Mouse (Mus musculus): ENCODE results near the gene Trem3. TPM values are rescaled to one million over a fixed set of nuclear protein-coding genes. Genes with fewer than 3 reads are reported as not detected.

Trem3 gene
- polyA plus RNA-seq, 1 experiment from 2014 or later: not detected

- no peak overlapping the region for H3K4me2 ChIP-seq (ENCODE audit: low read depth, severe bottlenecking)
- H3K27ac ChIP-seq (replicated peaks; ENCODE audit: low read depth, low read length): no peak overlapping the region
- DNase-seq (ENCODE audit: low spot score): peak; percentile 40
- no peak overlapping the region for H3K9ac ChIP-seq (ENCODE audit: low read length)
- ATAC-seq (ENCODE audit: insufficient number of reproducible peaks, low FRiP score, low TSS enrichment, low read depth): peak; percentile 72
- H3K27me3 ChIP-seq (ENCODE audit: control insufficient read depth, insufficient read depth, low read length): no peaks in the 10 kb centered on the region
- H3K4me3 ChIP-seq (ENCODE audit: low read depth, low read length): no peak overlapping the region
- no peaks in the 10 kb centered on the region for H3K9me3 ChIP-seq (ENCODE audit: control insufficient read depth, low read length)
- WGBS: 35% methylated on average over 4 of the region's 4 CpGs
- H3K36me3 ChIP-seq (ENCODE audit: control insufficient read depth, insufficient read depth, low read length): no peaks in the 10 kb centered on the region
- H3K4me1 ChIP-seq (ENCODE audit: control insufficient read depth, insufficient read depth, low read length): no peaks in the 10 kb centered on the region
These were observed 11.7 kb upstream of the Trem3 start for GRCm38 (mm10) chr17:48235773-48236370.

GRCm38 (mm10) chr17:48237621-48238020 is 10.0 kb upstream of the Trem3 start:
- Histone ChIP-seq H3K27me3 (ENCODE audit: control insufficient read depth, insufficient read depth, low read length) (no peaks in the 10 kb centered on the region), H3K9ac (ENCODE audit: low read length) (no peak overlapping the region), H3K36me3 (ENCODE audit: control insufficient read depth, insufficient read depth, low read length) (no peaks in the 10 kb centered on the region), H3K27ac (replicated peaks; ENCODE audit: low read depth, low read length) (no peak overlapping the region), H3K4me1 (ENCODE audit: control insufficient read depth, insufficient read depth, low read length) (no peaks in the 10 kb centered on the region), H3K4me3 (ENCODE audit: low read depth, low read length) (no peak overlapping the region), H3K4me2 (ENCODE audit: low read depth, severe bottlenecking) (no peak overlapping the region), H3K9me3 (ENCODE audit: control insufficient read depth, low read length) (no peaks in the 10 kb centered on the region)
- DNase-seq (ENCODE audit: low spot score) (no peak), ATAC-seq (ENCODE audit: insufficient number of reproducible peaks, low FRiP score, low TSS enrichment, low read depth) (no peak)
- 93% methylated on average over 8 of the region's 8 CpGs for WGBS

- Histone ChIP-seq H3K27ac (replicated peaks; ENCODE audit: low read depth, low read length) (no peak overlapping the region), H3K4me3 (ENCODE audit: low read depth, low read length) (no peak overlapping the region), H3K9ac (ENCODE audit: low read length) (no peak overlapping the region), H3K36me3 (ENCODE audit: control insufficient read depth, insufficient read depth, low read length) (no peaks in the 10 kb centered on the region), H3K27me3 (ENCODE audit: control insufficient read depth, insufficient read depth, low read length) (no peaks in the 10 kb centered on the region), H3K4me2 (ENCODE audit: low read depth, severe bottlenecking) (no peak overlapping the region), H3K9me3 (ENCODE audit: control insufficient read depth, low read length) (no peaks in the 10 kb centered on the region), H3K4me1 (ENCODE audit: control insufficient read depth, insufficient read depth, low read length) (no peaks in the 10 kb centered on the region)
- no peak for ATAC-seq (ENCODE audit: insufficient number of reproducible peaks, low FRiP score, low TSS enrichment, low read depth)
- DNase-seq (ENCODE audit: low spot score): no peak
These were observed 1.5 kb downstream of the Trem3 start for GRCm38 (mm10) chr17:48249039-48249438.

GRCm38 (mm10) chr17:48249501-48249900 is 1.9 kb downstream of the Trem3 start:
- ATAC-seq (ENCODE audit: insufficient number of reproducible peaks, low FRiP score, low TSS enrichment, low read depth): no peak
- no peak for DNase-seq (ENCODE audit: low spot score)
- Histone ChIP-seq H3K4me3 (ENCODE audit: low read depth, low read length) (no peak overlapping the region), H3K27me3 (ENCODE audit: control insufficient read depth, insufficient read depth, low read length) (no peaks in the 10 kb centered on the region), H3K9me3 (ENCODE audit: control insufficient read depth, low read length) (no peaks in the 10 kb centered on the region), H3K9ac (ENCODE audit: low read length) (no peak overlapping the region), H3K36me3 (ENCODE audit: control insufficient read depth, insufficient read depth, low read length) (no peaks in the 10 kb centered on the region), H3K4me2 (ENCODE audit: low read depth, severe bottlenecking) (no peak overlapping the region), H3K27ac (replicated peaks; ENCODE audit: low read depth, low read length) (no peak overlapping the region), H3K4me1 (ENCODE audit: control insufficient read depth, insufficient read depth, low read length) (no peaks in the 10 kb centered on the region)
- WGBS: 84% methylated on average over 11 of the region's 11 CpGs

- Histone ChIP-seq H3K9me3 (ENCODE audit: control insufficient read depth, low read length) (no peaks in the 10 kb centered on the region), H3K27ac (replicated peaks; ENCODE audit: low read depth, low read length) (no peak overlapping the region), H3K4me1 (ENCODE audit: control insufficient read depth, insufficient read depth, low read length) (no peaks in the 10 kb centered on the region), H3K9ac (ENCODE audit: low read length) (no peak overlapping the region), H3K4me2 (ENCODE audit: low read depth, severe bottlenecking) (no peak overlapping the region), H3K36me3 (ENCODE audit: control insufficient read depth, insufficient read depth, low read length) (no peaks in the 10 kb centered on the region), H3K4me3 (ENCODE audit: low read depth, low read length) (no peak overlapping the region), H3K27me3 (ENCODE audit: control insufficient read depth, insufficient read depth, low read length) (no peaks in the 10 kb centered on the region)
- DNase-seq (ENCODE audit: low spot score) (no peak), ATAC-seq (ENCODE audit: insufficient number of reproducible peaks, low FRiP score, low TSS enrichment, low read depth) (no peak)
- 85% methylated on average over 7 of the region's 7 CpGs for WGBS
These were observed 3.1 kb downstream of the Trem3 start for GRCm38 (mm10) chr17:48250631-48251030.

GRCm38 (mm10) chr17:48256575-48256974 is 9.0 kb downstream of the Trem3 start:
- Histone ChIP-seq H3K4me2 (ENCODE audit: low read depth, severe bottlenecking) (no peak overlapping the region), H3K36me3 (ENCODE audit: control insufficient read depth, insufficient read depth, low read length) (no peaks in the 10 kb centered on the region), H3K27me3 (ENCODE audit: control insufficient read depth, insufficient read depth, low read length) (no peaks in the 10 kb centered on the region), H3K9me3 (ENCODE audit: control insufficient read depth, low read length) (no peaks in the 10 kb centered on the region), H3K4me1 (ENCODE audit: control insufficient read depth, insufficient read depth, low read length) (no peaks in the 10 kb centered on the region), H3K27ac (replicated peaks; ENCODE audit: low read depth, low read length) (no peak overlapping the region), H3K4me3 (ENCODE audit: low read depth, low read length) (no peak overlapping the region), H3K9ac (ENCODE audit: low read length) (no peak overlapping the region)
- ATAC-seq (ENCODE audit: insufficient number of reproducible peaks, low FRiP score, low TSS enrichment, low read depth) (no peak), DNase-seq (ENCODE audit: low spot score) (no peak)

GRCm38 (mm10) chr17:48261868-48262267 is 14.3 kb downstream of the Trem3 start:
- no peaks in the 10 kb centered on the region for H3K9me3 ChIP-seq (ENCODE audit: control insufficient read depth, low read length)
- H3K27ac ChIP-seq (replicated peaks; ENCODE audit: low read depth, low read length): no peak overlapping the region
- H3K4me2 ChIP-seq (ENCODE audit: low read depth, severe bottlenecking): no peak overlapping the region
- H3K36me3 ChIP-seq (ENCODE audit: control insufficient read depth, insufficient read depth, low read length): no peaks in the 10 kb centered on the region
- ATAC-seq (ENCODE audit: insufficient number of reproducible peaks, low FRiP score, low TSS enrichment, low read depth): no peak
- 89% methylated on average over 2 of the region's 2 CpGs for WGBS
- no peak overlapping the region for H3K4me3 ChIP-seq (ENCODE audit: low read depth, low read length)
- H3K27me3 ChIP-seq (ENCODE audit: control insufficient read depth, insufficient read depth, low read length): no peaks in the 10 kb centered on the region
- H3K9ac ChIP-seq (ENCODE audit: low read length): no peak overlapping the region
- H3K4me1 ChIP-seq (ENCODE audit: control insufficient read depth, insufficient read depth, low read length): no peaks in the 10 kb centered on the region
- DNase-seq (ENCODE audit: low spot score): no peak

GRCm38 (mm10) chr17:48263741-48264362 is 16.3 kb downstream of the Trem3 start, which contains the start of gene Treml4:
Gene Treml4, plus strand, starts transcription at chr17:48264295.
- Histone ChIP-seq H3K4me2 (ENCODE audit: low read depth, severe bottlenecking) (no peak within 1 kb of the TSS), H3K9me3 (ENCODE audit: control insufficient read depth, low read length) (no peaks in the 10 kb centered on the region), H3K4me1 (ENCODE audit: control insufficient read depth, insufficient read depth, low read length) (no peaks in the 10 kb centered on the region), H3K4me3 (ENCODE audit: low read depth, low read length) (no peak within 1 kb of the TSS), H3K27ac (replicated peaks; ENCODE audit: low read depth, low read length) (no peak within 1 kb of the TSS), H3K27me3 (ENCODE audit: control insufficient read depth, insufficient read depth, low read length) (no peaks in the 10 kb centered on the region), H3K36me3 (ENCODE audit: control insufficient read depth, insufficient read depth, low read length) (no peaks in the 10 kb centered on the region), H3K9ac (ENCODE audit: low read length) (no peak within 1 kb of the TSS)
- ATAC-seq (ENCODE audit: insufficient number of reproducible peaks, low FRiP score, low TSS enrichment, low read depth): no peak
- WGBS: 80% methylated on average over 3 of the region's 3 CpGs
- DNase-seq (ENCODE audit: low spot score): no peak

- Histone ChIP-seq H3K36me3 (ENCODE audit: control insufficient read depth, insufficient read depth, low read length) (no peaks in the 10 kb centered on the region), H3K4me2 (ENCODE audit: low read depth, severe bottlenecking) (no peak overlapping the region), H3K27ac (replicated peaks; ENCODE audit: low read depth, low read length) (no peak overlapping the region), H3K9me3 (ENCODE audit: control insufficient read depth, low read length) (no peaks in the 10 kb centered on the region), H3K4me1 (ENCODE audit: control insufficient read depth, insufficient read depth, low read length) (no peaks in the 10 kb centered on the region), H3K4me3 (ENCODE audit: low read depth, low read length) (no peak overlapping the region), H3K27me3 (ENCODE audit: control insufficient read depth, insufficient read depth, low read length) (no peaks in the 10 kb centered on the region), H3K9ac (ENCODE audit: low read length) (no peak overlapping the region)
- 90% methylated on average over 7 of the region's 7 CpGs for WGBS
- ATAC-seq (ENCODE audit: insufficient number of reproducible peaks, low FRiP score, low TSS enrichment, low read depth) (no peak), DNase-seq (ENCODE audit: low spot score) (no peak)
These were observed 17.1 kb downstream of the Trem3 start for GRCm38 (mm10) chr17:48264662-48265061.
